Mouse (Mus musculus) neural tube, embryonic 11.5 days (tissue): ENCODE results near the gene Cfap100. TPM values are rescaled to one million over a fixed set of nuclear protein-coding genes. Genes with fewer than 3 reads are reported as not detected.

Experiments used
- ATAC-seq: fragments of 200-750 bp; cut with Nextera tagmentation; 2 replicates; pipeline ENCODE4 v1.8.0; 2017; ENCODE audit warnings: moderate number of reproducible peaks, mild to moderate bottlenecking, moderate TSS enrichment, moderate library complexity; ENCODE audit not compliant: insufficient read depth, low FRiP score, low TSS enrichment
- DNase-seq: peaks from one replicate; pipeline ENCODE4 v3.0.0-alpha.2; 2015; ENCODE audit warnings: low spot score
- H3K27ac ChIP-seq: fragments of 300-500 bp; sonication (generic); 2 replicates; pipeline ENCODE4 v1.5.1; 2014; ENCODE audit warnings: low read depth, mild to moderate bottlenecking, low read length
- H3K27me3 ChIP-seq: fragments of 300-500 bp; sonication (generic); 2 replicates; pipeline ENCODE4 v1.6.1; 2014; ENCODE audit warnings: mild to moderate bottlenecking, low read length, mixed read lengths; ENCODE audit not compliant: control insufficient read depth, insufficient read depth
- H3K36me3 ChIP-seq: fragments of 300-500 bp; sonication (generic); 2 replicates; pipeline ENCODE4 v1.6.1; 2014; ENCODE audit warnings: mild to moderate bottlenecking, low read length, moderate library complexity, mixed read lengths; ENCODE audit not compliant: control insufficient read depth, insufficient read depth
- H3K4me1 ChIP-seq: fragments of 300-500 bp; sonication (generic); 2 replicates; pipeline ENCODE4 v1.6.1; 2014; ENCODE audit warnings: low read length, mixed read lengths; ENCODE audit not compliant: control insufficient read depth, insufficient read depth
- H3K4me2 ChIP-seq: fragments of 300-500 bp; sonication (generic); 2 replicates; pipeline ENCODE4 v1.6.1; 2014; ENCODE audit warnings: low read depth, mild to moderate bottlenecking, moderate library complexity
- H3K4me3 ChIP-seq: fragments of 300-500 bp; sonication (generic); 2 replicates; pipeline ENCODE4 v1.5.1; 2014; ENCODE audit warnings: low read depth, low read length
- H3K9ac ChIP-seq: fragments of 300-500 bp; sonication (generic); 2 replicates; pipeline ENCODE4 v1.6.1; 2014; ENCODE audit warnings: mild to moderate bottlenecking, low read length
- H3K9me3 ChIP-seq: fragments of 300-500 bp; sonication (generic); 2 replicates; pipeline ENCODE4 v1.6.1; 2016; ENCODE audit warnings: low read length; ENCODE audit not compliant: control insufficient read depth
- WGBS: fragments of 180-500 bp; shearing (Covaris S2); extraction: QIAGEN DNeasy Blood & Tissue Kit; methylation state at CpG from one replicate; pipeline ENCODE4 v1.1.7; 2014; 5-methylcytosine and 5-hydroxymethylcytosine counted together
- polyA plus RNA-seq: library from polyadenylated mRNA; unstranded; fragments of >200 nt; fragmentation: Nextera tagmentation; extraction: Ambion mirVana; gene quantifications from 2 replicates; pipeline ENCODE4 v1.2.1, GENCODE M21; 2014

Cfap100 gene
- polyA plus RNA-seq, 1 experiment from 2014 or later: 1.2 TPM

GRCm38 (mm10) chr6:90450697-90451096, 22.1 kb upstream of the Cfap100 start:
- 86% methylated on average over 5 of the region's 5 CpGs for WGBS
- H3K36me3 ChIP-seq: no peaks in the 10 kb centered on the region
- ATAC-seq (no peak), DNase-seq (no peak)
- no peaks in the 10 kb centered on the region for H3K27me3 ChIP-seq
- no peak overlapping the region for H3K4me3 ChIP-seq
- no peaks in the 10 kb centered on the region for H3K4me1 ChIP-seq
- H3K4me2 ChIP-seq: no peak overlapping the region
- H3K9ac ChIP-seq: no peak overlapping the region
- H3K9me3 ChIP-seq: no peaks in the 10 kb centered on the region
- no peak overlapping the region for H3K27ac ChIP-seq

- 38% methylated on average over 7 of the region's 7 CpGs for WGBS
- no peak overlapping the region for H3K27ac ChIP-seq
- DNase-seq (peak; percentile 70), ATAC-seq (no peak)
- H3K9ac ChIP-seq: no peak overlapping the region
- no peaks in the 10 kb centered on the region for H3K4me1 ChIP-seq
- H3K36me3 ChIP-seq: no peaks in the 10 kb centered on the region
- no peaks in the 10 kb centered on the region for H3K9me3 ChIP-seq
- no peaks in the 10 kb centered on the region for H3K27me3 ChIP-seq
- no peak overlapping the region for H3K4me2 ChIP-seq
- H3K4me3 ChIP-seq: no peak overlapping the region
Measured at GRCm38 (mm10) chr6:90450179-90450578, 21.6 kb upstream of the Cfap100 start.

- ATAC-seq: no peak
- DNase-seq: no peak
- no peak overlapping the region for H3K9ac ChIP-seq
- H3K27ac ChIP-seq: no peak overlapping the region
- WGBS: 52% methylated on average over 4 of the region's 4 CpGs
- no peaks in the 10 kb centered on the region for H3K9me3 ChIP-seq
- H3K27me3 ChIP-seq: no peaks in the 10 kb centered on the region
- no peak overlapping the region for H3K4me2 ChIP-seq
- H3K4me1 ChIP-seq: no peaks in the 10 kb centered on the region
- no peaks in the 10 kb centered on the region for H3K36me3 ChIP-seq
- no peak overlapping the region for H3K4me3 ChIP-seq
Measured at GRCm38 (mm10) chr6:90446883-90447282, 18.3 kb upstream of the Cfap100 start.

- no peak overlapping the region for H3K4me2 ChIP-seq
- no peaks in the 10 kb centered on the region for H3K27me3 ChIP-seq
- no peak overlapping the region for H3K4me3 ChIP-seq
- H3K36me3 ChIP-seq: no peaks in the 10 kb centered on the region
- H3K9ac ChIP-seq: no peak overlapping the region
- no peak overlapping the region for H3K27ac ChIP-seq
- ATAC-seq (no peak), DNase-seq (no peak)
- H3K9me3 ChIP-seq: no peaks in the 10 kb centered on the region
- 93% methylated on average over 3 of the region's 3 CpGs for WGBS
- no peaks in the 10 kb centered on the region for H3K4me1 ChIP-seq
Measured at GRCm38 (mm10) chr6:90437041-90437440, 8.4 kb upstream of the Cfap100 start.

GRCm38 (mm10) chr6:90436192-90436907, 7.8 kb upstream of the Cfap100 start:
- Histone ChIP-seq H3K27me3 (no peaks in the 10 kb centered on the region), H3K27ac (no peak overlapping the region), H3K4me2 (no peak overlapping the region), H3K4me1 (no peaks in the 10 kb centered on the region), H3K36me3 (no peaks in the 10 kb centered on the region), H3K9ac (no peak overlapping the region), H3K9me3 (no peaks in the 10 kb centered on the region), H3K4me3 (no peak overlapping the region)
- 84% methylated on average over 10 of the region's 10 CpGs for WGBS
- DNase-seq (no peak), ATAC-seq (no peak)

GRCm38 (mm10) chr6:90435195-90435618, 6.6 kb upstream of the Cfap100 start:
- Histone ChIP-seq H3K27ac (no peak overlapping the region), H3K4me1 (no peaks in the 10 kb centered on the region), H3K9ac (no peak overlapping the region), H3K4me2 (no peak overlapping the region), H3K36me3 (no peaks in the 10 kb centered on the region), H3K9me3 (no peaks in the 10 kb centered on the region), H3K27me3 (no peaks in the 10 kb centered on the region), H3K4me3 (no peak overlapping the region)
- DNase-seq: peak; percentile 82
- peak; percentile 69 for ATAC-seq
- WGBS: 12% methylated on average over 11 of the region's 11 CpGs

- WGBS: 61% methylated on average over 3 of the region's 3 CpGs
- no peaks in the 10 kb centered on the region for H3K9me3 ChIP-seq
- H3K4me2 ChIP-seq: no peak overlapping the region
- ATAC-seq (0 out of 2 replicates have a peak, but pooled peaks have one; percentile 31), DNase-seq (no peak)
- no peaks in the 10 kb centered on the region for H3K36me3 ChIP-seq
- no peaks in the 10 kb centered on the region for H3K4me1 ChIP-seq
- H3K4me3 ChIP-seq: no peak overlapping the region
- no peak overlapping the region for H3K9ac ChIP-seq
- no peak overlapping the region for H3K27ac ChIP-seq
- no peaks in the 10 kb centered on the region for H3K27me3 ChIP-seq
Measured at GRCm38 (mm10) chr6:90434687-90435086, 6.1 kb upstream of the Cfap100 start.

- Histone ChIP-seq H3K4me3 (no peak overlapping the region), H3K27me3 (no peaks in the 10 kb centered on the region), H3K4me2 (no peak overlapping the region), H3K36me3 (no peaks in the 10 kb centered on the region), H3K9me3 (no peaks in the 10 kb centered on the region), H3K9ac (no peak overlapping the region), H3K27ac (no peak overlapping the region), H3K4me1 (0 out of 2 replicates have a peak, but pooled peaks cover 3% of the 10 kb centered on the region)
- ATAC-seq (no peak), DNase-seq (no peak)
- WGBS: 76% methylated on average over 2 of the region's 2 CpGs
Measured at GRCm38 (mm10) chr6:90431487-90431886, 2.9 kb upstream of the Cfap100 start.

- Histone ChIP-seq H3K4me3 (no peak overlapping the region), H3K9me3 (no peaks in the 10 kb centered on the region), H3K27me3 (no peaks in the 10 kb centered on the region), H3K4me1 (0 out of 2 replicates have a peak, but pooled peaks cover 3% of the 10 kb centered on the region), H3K9ac (no peak overlapping the region), H3K36me3 (no peaks in the 10 kb centered on the region), H3K27ac (no peak overlapping the region), H3K4me2 (no peak overlapping the region)
- ATAC-seq (no peak), DNase-seq (no peak)
- WGBS: 83% methylated on average over 14 of the region's 14 CpGs
Measured at GRCm38 (mm10) chr6:90429911-90430310, 1.3 kb upstream of the Cfap100 start.
